Mouse (Mus musculus) kidney, adult 9 months (tissue): ENCODE results near the gene Ypel3.
A peak's percentile ranks its signal among the peaks of the same experiment; 100 is the strongest.

Experiments used
- DNase-seq: peaks from one replicate; pipeline ENCODE4 v3.0.0; 2022

Gene Ypel3

GRCm38 (mm10) chr7:126818818-126819217 is 42.1 kb downstream of the Ypel3 start:
- no peak for DNase-seq

GRCm38 (mm10) chr7:126821835-126822511 is 45.2 kb downstream of the Ypel3 start:
- peak; percentile 81 for DNase-seq

GRCm38 (mm10) chr7:126822741-126823140 is 46.0 kb downstream of the Ypel3 start:
- no peak for DNase-seq

GRCm38 (mm10) chr7:126823202-126823711 is 46.5 kb downstream of the Ypel3 start:
- DNase-seq = no peak

GRCm38 (mm10) chr7:126823940-126824339 is 47.2 kb downstream of the Ypel3 start:
- DNase-seq = no peak

- DNase-seq = no peak
Measured at GRCm38 (mm10) chr7:126825403-126825802, 48.6 kb downstream of the Ypel3 start.

- no peak for DNase-seq
Measured at GRCm38 (mm10) chr7:126825952-126826351, 49.2 kb downstream of the Ypel3 start.
